Mouse (Mus musculus) kidney, adult 11 months (tissue): ENCODE measurements around the gene Atf6.

Experiments
- DNase-seq: peaks from one replicate; pipeline ENCODE4 v3.0.0; 2022

Atf6 gene

DNA sequence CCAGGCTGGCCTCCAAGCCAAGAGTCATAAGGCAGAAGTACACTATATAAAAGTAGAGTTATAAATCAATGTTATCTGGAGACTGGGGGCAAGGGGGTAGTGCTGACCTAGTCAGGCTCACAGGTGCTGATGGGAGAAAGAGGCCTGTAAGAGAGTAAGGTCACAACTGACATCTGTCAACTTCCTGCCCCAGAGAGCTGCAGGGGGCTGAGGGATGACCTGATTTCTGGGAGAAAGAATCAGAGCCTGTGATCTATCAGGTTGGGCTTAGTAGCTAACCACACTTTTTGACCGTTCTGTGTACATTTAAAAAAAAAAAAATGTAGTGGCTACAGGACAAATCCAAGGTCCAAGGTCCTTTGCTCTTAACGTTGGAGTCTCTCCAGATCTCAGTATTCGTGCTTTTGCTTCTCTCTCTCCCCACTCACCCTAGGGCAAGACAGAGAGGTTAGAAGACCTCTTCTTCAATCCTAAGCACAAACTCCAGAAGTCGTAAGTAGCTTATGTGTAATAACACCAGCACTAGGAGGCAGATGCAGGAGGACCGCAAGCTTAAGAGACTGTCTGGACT, 15.4 kb upstream of the Atf6 start:
- DNase-seq, result peak; percentile 35

DNA sequence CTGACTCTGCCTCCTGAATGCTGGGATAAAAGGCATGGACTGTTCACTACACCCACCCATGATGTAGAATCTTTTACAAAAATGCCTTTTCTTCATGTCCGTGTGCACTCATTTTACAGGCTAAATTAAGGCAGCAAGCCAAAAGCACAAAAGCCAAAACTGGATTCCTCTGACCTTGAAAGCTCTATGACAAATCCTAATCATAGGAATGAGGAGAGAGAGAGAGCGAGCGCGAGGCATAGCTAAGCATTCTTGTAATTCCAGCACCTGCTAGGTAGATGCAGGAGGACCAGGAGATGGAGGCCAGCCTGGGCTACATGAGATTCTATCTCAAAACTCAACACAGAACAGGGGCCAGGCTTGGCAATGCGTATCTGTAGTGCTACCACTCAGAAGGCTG, 9.3 kb upstream of the Atf6 start:
- no peak for DNase-seq

DNA sequence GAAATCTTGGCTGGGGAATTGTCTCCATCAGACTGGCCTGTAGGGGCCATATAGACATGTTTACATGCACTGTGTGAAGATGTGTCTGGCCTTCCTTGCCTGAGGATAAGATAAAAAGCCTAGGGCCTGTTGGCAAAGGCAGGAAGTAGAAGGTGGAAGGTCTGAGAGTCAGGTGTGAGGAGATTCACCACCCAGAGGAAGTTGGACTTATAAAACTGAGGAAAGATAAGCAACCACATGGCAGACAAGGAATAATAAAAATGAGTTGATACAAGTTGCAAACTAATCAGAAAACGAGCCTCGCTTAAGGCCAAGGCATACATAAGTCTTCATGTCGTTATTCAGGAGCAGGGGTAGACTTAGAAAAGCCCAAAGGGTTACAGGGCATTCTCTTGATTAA, 8.1 kb upstream of the Atf6 start:
- no peak for DNase-seq

GRCm38 (mm10) chr1:170871961-170872360, 4.4 kb upstream of the Atf6 start:
- no peak for DNase-seq

- no peak for DNase-seq
These were observed 3.8 kb upstream of the Atf6 start for GRCm38 (mm10) chr1:170871402-170871801.

GRCm38 (mm10) chr1:170868905-170869283, 1.3 kb upstream of the Atf6 start:
- DNase-seq, result no peak

GRCm38 (mm10) chr1:170868107-170868904, 735 bp upstream of the Atf6 start:
- DNase-seq, result peak; percentile 78

DNA sequence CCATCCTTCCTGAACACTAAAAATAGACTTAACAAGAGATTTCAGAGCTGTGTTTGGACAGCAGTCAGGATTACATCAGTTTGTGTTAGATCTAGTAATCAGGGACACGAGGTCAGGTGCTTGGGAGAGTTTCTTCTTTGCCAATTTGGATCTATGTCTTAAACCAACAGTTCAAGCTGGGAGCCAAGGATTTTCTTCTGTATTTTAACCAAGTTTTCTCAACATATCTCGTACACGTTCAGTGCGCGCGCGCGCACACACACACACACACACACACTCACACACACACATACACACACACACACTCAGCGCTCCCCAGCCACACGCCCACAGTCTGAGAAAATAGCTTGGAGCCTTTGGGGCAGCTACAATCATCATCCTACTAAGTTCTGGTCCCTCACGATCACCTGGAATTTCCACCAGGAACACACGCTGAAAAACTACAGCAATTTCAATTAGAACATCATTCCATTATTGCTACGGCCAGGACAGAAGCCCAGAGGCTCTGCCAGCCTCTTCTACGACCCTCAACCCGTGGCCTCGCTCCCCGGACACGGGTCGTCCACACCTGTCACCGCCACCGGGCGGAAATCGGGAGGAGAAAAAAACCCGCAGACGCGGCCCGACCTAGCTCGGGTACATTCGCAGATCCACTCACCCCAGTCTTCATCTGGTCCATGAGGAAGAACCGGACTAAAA, 430 bp downstream of the Atf6 start:
- no peak for DNase-seq

- no peak for DNase-seq
These were observed 2.2 kb downstream of the Atf6 start for GRCm38 (mm10) chr1:170865406-170865805.

DNA sequence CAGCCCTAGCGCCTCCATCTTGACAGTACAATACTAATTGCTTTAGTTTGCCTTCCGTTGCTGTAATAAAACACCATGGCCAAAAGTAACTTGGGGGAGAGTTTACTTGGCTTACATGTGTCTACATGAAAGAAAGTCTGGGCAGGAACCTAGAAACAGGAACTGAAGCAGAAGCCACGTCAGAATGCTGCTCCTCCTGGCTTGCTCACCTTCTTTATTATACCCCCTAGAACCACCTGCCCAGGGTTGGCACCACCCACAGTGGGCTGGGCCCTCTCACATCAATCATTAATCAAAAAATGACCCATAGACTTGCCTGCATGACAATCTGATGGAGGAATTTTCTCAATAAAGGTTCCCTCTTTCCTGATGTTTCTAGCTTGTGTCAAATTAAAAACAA, 2.8 kb downstream of the Atf6 start:
- no peak for DNase-seq

DNA sequence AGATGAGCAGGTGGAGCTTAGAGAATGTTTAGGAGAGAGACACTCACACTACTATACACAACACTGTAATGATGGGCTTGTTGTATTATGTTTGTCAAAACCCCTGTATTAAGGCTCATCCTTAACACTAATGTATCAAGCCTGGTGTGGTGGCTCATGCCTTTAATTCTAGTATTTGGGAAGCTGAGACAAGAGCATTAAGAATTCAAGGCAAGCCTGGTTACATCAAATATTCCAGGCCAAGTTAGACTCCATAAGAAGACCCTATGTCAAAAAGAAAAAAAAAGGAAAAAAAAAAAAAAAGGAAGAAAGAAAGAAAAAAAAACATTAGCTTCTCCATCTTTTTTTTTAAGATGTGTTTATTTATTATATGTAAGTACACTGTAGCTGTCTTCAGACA, 3.3 kb downstream of the Atf6 start:
- no peak for DNase-seq

- no peak for DNase-seq
These were observed 4.5 kb downstream of the Atf6 start for GRCm38 (mm10) chr1:170863033-170863432.

DNA sequence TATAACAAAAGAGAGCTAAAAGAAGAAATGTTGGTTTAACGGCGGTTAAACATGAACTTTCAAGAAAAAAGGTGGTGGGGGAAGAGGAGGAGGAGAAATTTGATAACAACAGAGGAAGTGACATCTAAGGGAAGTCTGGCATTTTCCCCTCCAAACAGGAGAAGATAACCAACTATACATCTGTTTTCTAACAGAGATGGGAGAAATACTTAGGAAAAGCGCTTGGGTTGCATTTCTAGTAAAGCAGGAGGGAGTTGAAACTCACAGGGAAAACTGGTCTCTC, 5.2 kb downstream of the Atf6 start:
- DNase-seq, result no peak

- DNase-seq, result no peak
These were observed 5.7 kb downstream of the Atf6 start for GRCm38 (mm10) chr1:170861671-170862434.

DNA sequence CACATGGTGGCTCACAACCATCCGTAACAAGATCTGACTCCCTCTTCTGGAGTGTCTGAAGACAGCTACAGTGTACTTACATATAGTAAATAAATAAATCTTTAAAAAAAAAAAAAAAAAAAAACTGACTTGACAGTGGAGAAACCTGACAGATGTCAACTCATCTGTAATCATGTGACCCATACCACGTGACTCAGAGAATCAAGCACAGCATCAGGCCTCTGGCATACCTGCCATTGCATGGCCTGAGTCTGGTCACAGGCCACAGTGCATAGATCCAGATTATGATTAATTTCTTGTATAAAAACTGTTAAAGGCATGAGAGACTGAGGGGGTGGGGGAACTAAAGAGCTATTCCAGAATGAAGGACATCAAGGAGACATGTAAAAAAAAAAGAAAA, 8.7 kb downstream of the Atf6 start:
- no peak for DNase-seq

- DNase-seq, result no peak
These were observed 10.2 kb downstream of the Atf6 start for GRCm38 (mm10) chr1:170857369-170857768.

- DNase-seq, result no peak
These were observed 12.4 kb downstream of the Atf6 start for GRCm38 (mm10) chr1:170855056-170855760.

- no peak for DNase-seq
These were observed 14.0 kb downstream of the Atf6 start for GRCm38 (mm10) chr1:170853604-170854003.

GRCm38 (mm10) chr1:170850637-170851624, 16.6 kb downstream of the Atf6 start:
- no peak for DNase-seq

DNA sequence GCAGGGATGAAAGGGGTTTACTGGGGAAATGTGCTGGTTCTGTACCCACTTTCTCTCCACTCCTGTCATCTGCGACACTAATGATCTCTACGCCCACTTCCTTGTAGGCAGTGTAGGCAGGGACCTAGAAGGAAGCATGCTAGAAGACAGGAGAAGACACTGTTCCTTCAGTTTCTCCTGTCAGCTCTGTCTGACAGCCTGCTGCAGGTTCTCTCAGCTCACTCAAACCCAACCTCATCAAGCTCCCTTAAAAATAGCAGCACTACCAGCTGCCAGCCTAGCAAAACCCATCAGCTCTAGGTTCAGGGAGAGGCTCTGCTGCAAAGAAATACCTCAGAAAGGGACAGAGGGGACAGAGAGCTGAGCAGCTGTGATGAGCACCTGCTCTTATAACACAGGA, 17.6 kb downstream of the Atf6 start:
- no peak for DNase-seq

- DNase-seq, result no peak
These were observed 21.9 kb downstream of the Atf6 start for GRCm38 (mm10) chr1:170845448-170846307.
